Mouse (Mus musculus) stomach, embryonic 14.5 days (tissue): ENCODE measurements at regions not wholly inside any gene's neighbourhood (a gene's known extent, or its start where the extent isn't known, plus 50 kb on each side); places are given as distances from the start of the nearest gene placed in this dataset.
A peak's percentile ranks its signal among the peaks of the same experiment; 100 is the strongest.

Experiments
- ATAC-seq: fragments of 200-750 bp; cut with Nextera tagmentation; 2 replicates; pipeline ENCODE4 v1.8.0; 2017; ENCODE audit warnings: low read depth, moderate TSS enrichment; ENCODE audit not compliant: insufficient number of reproducible peaks, insufficient read depth, low FRiP score
- H3K27ac ChIP-seq: fragments of 300-500 bp; sonication (generic); 2 replicates; pipeline ENCODE4 v1.5.1; 2014; ENCODE audit warnings: mild to moderate bottlenecking, low read length, moderate library complexity, mixed read lengths
- H3K27me3 ChIP-seq: fragments of 300-500 bp; sonication (generic); 2 replicates; pipeline ENCODE4 v1.6.1; 2014; ENCODE audit warnings: low read length, control low read depth, mixed read lengths; ENCODE audit not compliant: control insufficient read depth, insufficient read depth
- H3K36me3 ChIP-seq: fragments of 300-500 bp; sonication (generic); 2 replicates; pipeline ENCODE4 v1.6.1; 2014; ENCODE audit warnings: mild to moderate bottlenecking, control low read depth, low read length, moderate library complexity, mixed read lengths; ENCODE audit not compliant: control insufficient read depth, insufficient read depth
- H3K4me1 ChIP-seq: fragments of 300-500 bp; sonication (generic); 2 replicates; pipeline ENCODE4 v1.6.1; 2014; ENCODE audit warnings: low read length, control low read depth, mixed read lengths; ENCODE audit not compliant: control insufficient read depth, insufficient read depth
- H3K4me2 ChIP-seq: fragments of 300-500 bp; sonication (generic); replicated peaks from 2 replicates; pipeline ENCODE4 v1.6.1; 2014; ENCODE audit warnings: low read depth, low read length, control low read depth
- H3K4me3 ChIP-seq: fragments of 300-500 bp; sonication (generic); 2 replicates; pipeline ENCODE4 v1.5.1; 2014; ENCODE audit warnings: low read depth, low read length, control low read depth
- H3K9ac ChIP-seq: fragments of 300-500 bp; sonication (generic); replicated peaks from 2 replicates; pipeline ENCODE4 v1.6.1; 2014; ENCODE audit warnings: low read depth, mild to moderate bottlenecking, control low read depth, low read length, moderate library complexity, mixed read lengths
- H3K9me3 ChIP-seq: fragments of 300-500 bp; sonication (generic); 2 replicates; pipeline ENCODE4 v1.6.1; 2016; ENCODE audit warnings: low read depth, low read length, control low read depth; ENCODE audit not compliant: control insufficient read depth
- WGBS: fragments of 180-500 bp; shearing (Covaris S2); extraction: QIAGEN DNeasy Blood & Tissue Kit; methylation state at CpG from one replicate; pipeline ENCODE4 v1.1.7; 2014; 5-methylcytosine and 5-hydroxymethylcytosine counted together

GRCm38 (mm10) chr12:26976284-26977065 lies 365.9 kb downstream of the Sox11 start:
- no peak overlapping the region for H3K9ac ChIP-seq
- H3K4me3 ChIP-seq: no peak overlapping the region
- no peak overlapping the region for H3K4me2 ChIP-seq
- 61% methylated on average over 8 of the region's 8 CpGs for WGBS
- no peak overlapping the region for H3K27ac ChIP-seq
- no peak for ATAC-seq
- H3K36me3 ChIP-seq: no peaks in the 10 kb centered on the region
- H3K9me3 ChIP-seq: no peaks in the 10 kb centered on the region
- H3K4me1 ChIP-seq: no peaks in the 10 kb centered on the region
- no peaks in the 10 kb centered on the region for H3K27me3 ChIP-seq

GRCm38 (mm10) chr12:26972495-26973113 lies 369.8 kb downstream of the Sox11 start:
- H3K4me2 ChIP-seq: no peak overlapping the region
- no peak overlapping the region for H3K4me3 ChIP-seq
- no peaks in the 10 kb centered on the region for H3K36me3 ChIP-seq
- no peaks in the 10 kb centered on the region for H3K4me1 ChIP-seq
- 62% methylated on average over 4 of the region's 4 CpGs for WGBS
- no peak overlapping the region for H3K27ac ChIP-seq
- H3K27me3 ChIP-seq: no peaks in the 10 kb centered on the region
- ATAC-seq: no peak
- H3K9me3 ChIP-seq: no peaks in the 10 kb centered on the region
- no peak overlapping the region for H3K9ac ChIP-seq

- H3K27ac ChIP-seq: no peak overlapping the region
- WGBS: 39% methylated on average over 16 of the region's 16 CpGs
- H3K4me2 ChIP-seq: 0 out of 2 replicates have a peak overlapping the region, but pooled peaks have one; percentile 8
- ATAC-seq: peak; percentile 56
- H3K9ac ChIP-seq: no peak overlapping the region
- no peaks in the 10 kb centered on the region for H3K9me3 ChIP-seq
- H3K27me3 ChIP-seq: no peaks in the 10 kb centered on the region
- peaks cover 5% of the 10 kb centered on the region; the same call in 1 of the 2 replicates for H3K4me1 ChIP-seq
- H3K4me3 ChIP-seq: no peak overlapping the region
- no peaks in the 10 kb centered on the region for H3K36me3 ChIP-seq
Observed at GRCm38 (mm10) chr12:26967018-26967737, 375.2 kb downstream of the Sox11 start.

- Histone ChIP-seq H3K4me1 (peaks cover 5% of the 10 kb centered on the region; the same call in 1 of the 2 replicates), H3K36me3 (no peaks in the 10 kb centered on the region), H3K4me3 (no peak overlapping the region), H3K4me2 (no peak overlapping the region), H3K9ac (no peak overlapping the region), H3K27ac (no peak overlapping the region), H3K9me3 (no peaks in the 10 kb centered on the region), H3K27me3 (no peaks in the 10 kb centered on the region)
- ATAC-seq: no peak
Observed at GRCm38 (mm10) chr12:26963917-26964316, 378.5 kb downstream of the Sox11 start.

DNA sequence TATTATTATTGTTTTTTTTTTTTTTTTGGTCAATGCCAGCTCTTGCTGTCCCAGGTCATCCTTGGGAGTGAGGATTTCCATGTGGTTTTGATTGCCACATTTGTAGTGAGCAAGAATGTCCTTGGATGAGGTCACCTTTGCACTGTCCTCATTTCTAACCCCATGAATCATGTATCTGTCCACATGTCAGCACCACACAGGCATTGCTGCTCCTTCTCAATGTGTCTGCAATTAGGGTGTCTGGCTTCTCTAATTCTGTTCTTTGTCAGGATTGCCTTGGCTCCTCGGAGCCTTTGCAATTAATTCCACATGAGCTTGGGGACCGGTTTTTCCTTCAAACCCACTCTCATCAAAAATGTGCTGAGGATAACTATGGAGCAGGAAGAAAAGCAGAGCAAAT lies 402.5 kb downstream of the Sox11 start:
- WGBS: 63% methylated on average over 2 of the region's 2 CpGs
- no peaks in the 10 kb centered on the region for H3K36me3 ChIP-seq

DNA sequence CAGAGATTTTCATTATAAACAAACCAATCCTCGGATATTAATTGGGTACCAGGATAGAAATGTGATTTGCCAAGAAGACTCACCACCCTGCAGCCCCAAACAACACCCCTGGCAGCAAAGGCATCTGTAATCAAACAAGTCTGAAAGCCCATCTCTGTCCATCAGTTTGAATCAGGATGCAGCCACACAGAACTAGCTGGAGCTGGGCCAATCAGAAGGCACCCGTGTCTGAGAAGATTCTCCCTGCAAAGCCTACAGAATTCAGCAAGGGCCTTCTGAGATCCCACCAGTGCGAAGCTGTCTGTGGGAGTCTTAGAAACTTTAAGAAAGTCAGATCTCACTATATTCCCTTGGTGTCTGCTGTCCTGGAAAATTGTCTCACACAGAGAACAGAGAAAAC lies 404.5 kb downstream of the Sox11 start:
- no peak for ATAC-seq
- H3K4me1 ChIP-seq: no peaks in the 10 kb centered on the region
- no peak overlapping the region for H3K4me2 ChIP-seq
- H3K36me3 ChIP-seq: no peaks in the 10 kb centered on the region
- no peak overlapping the region for H3K9ac ChIP-seq
- H3K27ac ChIP-seq: no peak overlapping the region
- no peaks in the 10 kb centered on the region for H3K9me3 ChIP-seq
- no peaks in the 10 kb centered on the region for H3K27me3 ChIP-seq
- 70% methylated on average over 3 of the region's 3 CpGs for WGBS
- no peak overlapping the region for H3K4me3 ChIP-seq

More for the DNA sequence above, 402.5 kb downstream of the Sox11 start:
- Histone ChIP-seq H3K27me3 (no peaks in the 10 kb centered on the region), H3K4me2 (no peak overlapping the region), H3K4me3 (no peak overlapping the region), H3K9ac (no peak overlapping the region), H3K27ac (no peak overlapping the region), H3K9me3 (no peaks in the 10 kb centered on the region), H3K4me1 (no peaks in the 10 kb centered on the region)
- no peak for ATAC-seq

DNA sequence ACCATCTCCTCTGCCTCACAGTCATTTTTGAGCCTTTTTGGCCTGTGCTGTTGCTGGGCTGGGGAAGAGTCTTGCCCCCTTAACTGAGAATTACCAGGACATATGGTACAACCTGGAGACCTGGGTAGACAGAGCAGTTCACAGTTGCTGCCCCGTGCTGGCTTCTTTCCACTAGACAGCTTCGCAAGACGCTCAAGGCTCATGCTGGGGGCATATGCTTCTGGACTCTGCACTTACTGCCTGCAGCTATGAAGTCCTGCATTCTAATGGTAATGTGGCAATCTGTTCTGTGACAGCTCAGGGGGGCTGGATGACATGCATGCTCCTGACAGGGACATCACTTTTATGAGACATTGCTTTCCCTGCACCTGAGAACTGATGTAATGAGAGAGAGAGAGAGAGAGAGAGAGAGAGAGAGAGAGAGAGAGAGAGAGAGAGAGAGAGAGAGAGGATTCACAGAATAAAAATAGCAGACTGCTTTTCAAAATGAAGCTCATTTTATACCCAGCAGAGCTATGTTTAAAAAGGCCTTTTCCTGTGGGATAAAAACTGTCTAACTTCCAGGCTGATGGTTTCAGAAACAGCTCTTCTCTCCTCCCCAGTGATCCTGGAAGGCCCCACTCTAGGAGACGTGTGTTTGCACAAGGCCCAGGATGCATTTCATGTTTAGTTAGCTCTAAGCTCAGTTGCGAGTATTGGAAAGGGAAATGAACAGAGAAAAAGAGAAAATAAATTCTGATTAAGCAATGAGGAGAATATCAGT lies 405.5 kb downstream of the Sox11 start:
- no peak overlapping the region for H3K9ac ChIP-seq
- no peak for ATAC-seq
- no peaks in the 10 kb centered on the region for H3K36me3 ChIP-seq
- WGBS: 60% methylated on average over 5 of the region's 5 CpGs
- H3K4me3 ChIP-seq: no peak overlapping the region
- no peaks in the 10 kb centered on the region for H3K27me3 ChIP-seq
- H3K27ac ChIP-seq: no peak overlapping the region
- H3K4me2 ChIP-seq: no peak overlapping the region
- no peaks in the 10 kb centered on the region for H3K4me1 ChIP-seq
- H3K9me3 ChIP-seq: no peaks in the 10 kb centered on the region
